Mouse (Mus musculus) hematopoietic multipotent progenitor cell, adult 10-12 weeks (in vitro differentiated cells): ENCODE measurements around the gene Crybg2. TPM values are rescaled to one million over a fixed set of nuclear protein-coding genes. Genes with fewer than 3 reads are reported as not detected.

Experiments used
- polyA plus RNA-seq: library from polyadenylated mRNA; stranded (reverse); fragments of >175 nt; gene quantifications from 2 replicates; pipeline ENCODE4 v1.2.3, GENCODE M21; 2012; ENCODE audit warnings: low replicate concordance

Crybg2 gene
- polyA plus RNA-seq = 1.6 and 2.0 TPM in 2 replicates

DNA sequence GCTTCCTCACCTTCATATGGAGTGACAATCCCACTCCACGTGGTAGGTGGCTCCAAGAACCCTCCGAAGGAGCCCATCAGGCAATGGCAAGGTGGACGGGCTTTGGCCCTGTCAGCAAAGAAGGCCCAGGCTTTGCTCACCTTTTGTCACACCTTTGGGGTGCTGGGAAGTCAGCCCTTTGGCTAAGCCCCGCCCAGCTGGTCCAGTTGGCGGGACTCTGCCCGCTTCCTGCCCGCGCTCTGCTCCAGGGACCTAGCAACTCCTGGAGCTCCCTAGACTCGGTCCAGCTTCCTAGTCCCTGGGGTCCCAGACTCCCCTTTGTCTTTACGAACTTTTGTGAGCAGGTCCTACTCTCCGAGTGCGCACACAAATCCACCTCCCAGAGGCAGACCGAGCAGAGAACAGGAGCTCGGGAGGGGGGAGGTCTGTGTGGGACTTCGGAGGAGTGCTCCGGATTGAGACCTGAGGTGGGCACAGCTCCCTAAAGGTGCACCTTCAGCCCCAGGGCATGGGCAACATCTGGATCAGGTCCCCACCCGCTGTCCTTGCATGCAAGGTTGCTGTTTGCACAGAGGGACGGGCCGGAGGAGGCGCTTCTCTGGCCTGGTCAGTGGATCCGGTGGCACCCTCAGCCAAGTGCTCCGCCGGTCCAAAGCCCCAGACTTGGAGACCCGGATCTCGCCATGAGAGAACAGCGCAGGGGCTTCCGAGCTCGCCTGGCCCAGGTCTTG lies at the start of gene Crybg2:
Gene Crybg2, plus strand, starts transcription at position 681 of the 731 bp plus-strand sequence.

DNA sequence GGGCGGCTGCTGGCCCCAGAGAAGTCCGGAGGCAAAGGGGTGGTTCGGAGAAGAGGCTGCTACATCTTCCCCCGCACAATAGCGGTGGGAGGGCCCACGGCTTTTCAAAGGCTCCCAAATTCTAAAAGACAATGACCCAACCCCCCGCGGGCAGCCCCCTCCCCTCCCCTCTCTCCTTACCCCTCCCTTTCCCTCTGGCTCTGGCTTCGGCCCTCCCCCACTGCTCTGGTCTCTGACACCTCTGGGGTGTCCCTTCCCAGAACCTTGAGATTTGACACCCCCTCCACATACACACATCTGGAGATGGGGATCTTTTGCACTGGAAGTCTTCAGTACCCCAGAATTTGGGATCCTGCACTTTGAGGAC lies 41.9 kb upstream of the Crybg2 start, which contains the start of gene Lin28a:
Gene Lin28a, minus strand, starts transcription at position 63 of the 367 bp plus-strand sequence.

GRCm38 (mm10) chr4:134053538-134053937 lies 7.1 kb upstream of the Crybg2 start, which contains the start of gene Zfp683:
TSS of gene Zfp683 (plus strand) at chr4:134053838.

DNA sequence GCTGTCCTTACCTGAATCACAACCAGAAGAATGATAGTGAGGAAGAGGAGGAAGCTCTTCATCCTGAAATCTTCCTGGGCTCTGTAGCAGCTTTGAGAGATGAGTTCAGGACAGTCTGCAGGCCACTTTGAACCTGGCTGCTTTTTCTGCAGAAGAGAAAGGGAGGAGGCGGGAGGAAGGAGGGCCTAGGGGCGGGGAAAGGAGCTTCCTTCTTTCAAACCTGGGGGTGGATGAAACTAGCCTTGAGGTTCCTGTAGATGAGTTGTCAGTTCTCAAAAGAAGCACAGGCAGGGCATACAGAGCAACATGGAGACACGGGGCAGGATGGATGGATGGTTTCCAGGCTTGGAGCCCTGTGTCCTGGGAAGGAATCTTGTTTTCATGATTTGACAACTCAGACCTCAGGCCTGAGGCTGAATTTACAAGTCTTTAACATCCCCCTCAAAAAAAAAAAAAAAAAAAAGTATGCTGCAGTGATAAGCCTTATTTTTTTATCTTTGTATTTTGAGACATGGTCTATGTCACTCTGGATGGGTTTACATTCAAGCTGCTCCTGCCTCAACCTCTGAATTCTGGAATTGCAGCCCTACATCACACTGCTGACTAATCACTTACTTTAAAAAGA lies 34.4 kb downstream of the Crybg2 start, which contains the start of gene Cd52:
Gene Cd52, minus strand, starts transcription at position 160 of the 625 bp plus-strand sequence.

GRCm38 (mm10) chr4:134101979-134102741 lies 41.5 kb downstream of the Crybg2 start, which contains the start of gene Ubxn11:
TSS of gene Ubxn11 (plus strand) at chr4:134102570.

DNA sequence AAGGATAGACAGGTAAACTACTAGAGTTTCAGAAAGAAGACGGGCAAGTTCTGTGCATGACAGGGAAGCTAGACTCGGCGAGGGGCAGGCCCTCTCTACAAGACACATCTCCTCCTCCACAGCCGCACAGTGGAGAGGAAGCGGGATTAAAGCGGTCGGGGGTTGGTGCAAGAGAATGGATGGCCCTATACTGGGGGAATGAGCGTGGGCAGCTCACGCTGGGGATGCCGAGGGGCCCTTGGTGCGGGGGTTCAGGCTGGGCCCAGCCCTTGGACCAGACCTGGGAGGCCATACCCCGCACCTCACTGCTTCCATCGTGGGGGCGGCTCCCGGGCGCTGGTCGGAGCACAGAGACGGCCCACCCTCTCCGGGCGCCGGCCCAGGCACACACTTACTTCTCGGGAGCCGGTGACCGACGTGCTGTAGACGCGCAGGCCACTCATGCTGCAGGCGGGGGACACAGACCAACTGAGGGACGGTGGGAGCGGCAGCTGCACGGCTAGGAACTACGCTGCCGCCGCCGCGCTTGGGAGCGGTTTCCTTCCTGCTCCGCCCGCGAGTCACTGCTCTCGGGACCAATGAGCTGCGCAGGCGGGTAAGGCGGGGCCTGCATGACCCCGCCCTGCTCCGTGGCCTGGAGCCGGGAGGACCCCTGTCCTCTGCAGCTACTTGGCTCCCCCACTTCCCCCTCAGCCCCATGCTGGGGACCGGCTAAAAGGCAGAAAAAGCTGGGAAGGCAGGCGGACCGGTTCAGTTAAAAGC lies 67.8 kb downstream of the Crybg2 start, which contains the start of gene Sh3bgrl3:
Gene Sh3bgrl3, minus strand, starts transcription at position 569 of the 762 bp plus-strand sequence.

Other genes with a start within 250 kb of the Crybg2 start
- 101 and 116 TPM in 2 replicates for gene Rps6ka1, start 173.0 kb upstream of the Crybg2 start, polyA plus RNA-seq
- gene Hmgn2, start 92.2 kb upstream of the Crybg2 start, polyA plus RNA-seq = 310 and 356 TPM in 2 replicates
- 14.8 and 24.9 TPM in 2 replicates for gene Dhdds, start 59.9 kb upstream of the Crybg2 start, polyA plus RNA-seq
- 0.58 TPM in 1 of 2 replicates, not detected in the other for gene Lin28a, start 42.0 kb upstream of the Crybg2 start, polyA plus RNA-seq
- 2.9 TPM in 2 replicates for gene Zfp683, start 7.0 kb upstream of the Crybg2 start, polyA plus RNA-seq
- 340 and 2,143 TPM in 2 replicates for gene Cd52, start 34.3 kb downstream of the Crybg2 start, polyA plus RNA-seq
- 37.0 and 75.8 TPM in 2 replicates for gene Ubxn11, start 41.8 kb downstream of the Crybg2 start, polyA plus RNA-seq
- gene Sh3bgrl3, start 68.0 kb downstream of the Crybg2 start, polyA plus RNA-seq = 217 and 747 TPM in 2 replicates
- 5.6 and 26.8 TPM in 2 replicates for gene Cep85, start 126.3 kb downstream of the Crybg2 start, polyA plus RNA-seq
- not detected in 2 replicates for gene Gm7534, start 142.2 kb downstream of the Crybg2 start, polyA plus RNA-seq
- gene Catsper4, start 166.6 kb downstream of the Crybg2 start, polyA plus RNA-seq = not detected in 2 replicates
- gene Cnksr1, start 177.6 kb downstream of the Crybg2 start, polyA plus RNA-seq = 0.07 and 0.12 TPM in 2 replicates
- gene E130218I03Rik, start 182.8 kb downstream of the Crybg2 start, polyA plus RNA-seq = 0.15 TPM in 1 of 2 replicates, not detected in the other
- 21.3 and 31.9 TPM in 2 replicates for gene Zfp593, start 184.8 kb downstream of the Crybg2 start, polyA plus RNA-seq
- not detected in 2 replicates for gene Gm30191, start 186.1 kb downstream of the Crybg2 start, polyA plus RNA-seq
- 0.26 and 1.3 TPM in 2 replicates for gene Grrp1, start 193.3 kb downstream of the Crybg2 start, polyA plus RNA-seq
- 1.9 and 4.3 TPM in 2 replicates for gene Pdik1l, start 227.1 kb downstream of the Crybg2 start, polyA plus RNA-seq